Mouse (Mus musculus) intestine, postnatal 0 days (tissue): ENCODE measurements around the gene Fkbp8. TPM values are rescaled to one million over a fixed set of nuclear protein-coding genes. Genes with fewer than 3 reads are reported as not detected.

Experiments
- ATAC-seq: fragments of 200-750 bp; cut with Nextera tagmentation; 2 replicates; pipeline ENCODE4 v1.8.0; 2017; ENCODE audit warnings: mild to moderate bottlenecking, moderate TSS enrichment, moderate library complexity
- H3K27ac ChIP-seq: fragments of 300-500 bp; sonication (generic); 2 replicates; pipeline ENCODE4 v1.5.1; 2014; ENCODE audit warnings: mild to moderate bottlenecking, low read depth, low read length, moderate library complexity
- H3K27me3 ChIP-seq: fragments of 300-500 bp; sonication (generic); replicated peaks from 2 replicates; pipeline ENCODE4 v1.6.1; 2014; ENCODE audit warnings: low read length, mixed read lengths; ENCODE audit not compliant: control insufficient read depth, insufficient read depth
- H3K36me3 ChIP-seq: fragments of 300-500 bp; sonication (generic); 2 replicates; pipeline ENCODE4 v1.6.1; 2014; ENCODE audit warnings: mild to moderate bottlenecking, moderate library complexity; ENCODE audit not compliant: control insufficient read depth, insufficient read depth
- H3K4me1 ChIP-seq: fragments of 300-500 bp; sonication (generic); replicated peaks from 2 replicates; pipeline ENCODE4 v1.6.1; 2014; ENCODE audit warnings: antibody characterized with exemption, low read length, mixed read lengths; ENCODE audit not compliant: control insufficient read depth, insufficient read depth
- H3K4me2 ChIP-seq: fragments of 300-500 bp; sonication (generic); replicated peaks from 2 replicates; pipeline ENCODE4 v1.6.1; 2014; ENCODE audit warnings: low read depth, mild to moderate bottlenecking, moderate library complexity
- H3K4me3 ChIP-seq: fragments of 300-500 bp; sonication (generic); 2 replicates; pipeline ENCODE4 v1.5.1; 2014; ENCODE audit warnings: low read depth, low read length
- H3K9ac ChIP-seq: fragments of 300-500 bp; sonication (generic); 2 replicates; pipeline ENCODE4 v1.6.1; 2014; ENCODE audit warnings: mild to moderate bottlenecking, low read depth, low read length
- H3K9me3 ChIP-seq: fragments of 300-500 bp; sonication (generic); 2 replicates; pipeline ENCODE4 v1.6.1; 2016; ENCODE audit warnings: mixed run types; ENCODE audit not compliant: control insufficient read depth
- CTCF ChIP-seq: sonication (generic); IDR thresholded peaks from 2 replicates; pipeline ENCODE4 v1.5.1; 2016; ENCODE audit warnings: low read depth, mild to moderate bottlenecking, control low read depth, antibody characterized with exemption, moderate library complexity
- WGBS: fragments of 180-500 bp; shearing (Covaris S2); extraction: QIAGEN DNeasy Blood & Tissue Kit; methylation state at CpG from one replicate; pipeline ENCODE4 v1.1.7; 2014; 5-methylcytosine and 5-hydroxymethylcytosine counted together
- polyA plus RNA-seq: library from polyadenylated mRNA; unstranded; fragments of >200 nt; fragmentation: Nextera tagmentation; extraction: Ambion mirVana; gene quantifications from 2 replicates; pipeline ENCODE4 v1.2.1, GENCODE M21; 2015

The Fkbp8 gene
- polyA plus RNA-seq, 1 experiment from 2014 or later, result 203 TPM

GRCm38 (mm10) chr8:70570990-70571389 is 43.5 kb downstream of the Fkbp8 start:
- peak; percentile 9; the same call in 1 of the 2 replicates for ATAC-seq
- no peak for TF ChIP-seq CTCF
- 87% methylated on average over 6 of the region's 6 CpGs for WGBS

DNA sequence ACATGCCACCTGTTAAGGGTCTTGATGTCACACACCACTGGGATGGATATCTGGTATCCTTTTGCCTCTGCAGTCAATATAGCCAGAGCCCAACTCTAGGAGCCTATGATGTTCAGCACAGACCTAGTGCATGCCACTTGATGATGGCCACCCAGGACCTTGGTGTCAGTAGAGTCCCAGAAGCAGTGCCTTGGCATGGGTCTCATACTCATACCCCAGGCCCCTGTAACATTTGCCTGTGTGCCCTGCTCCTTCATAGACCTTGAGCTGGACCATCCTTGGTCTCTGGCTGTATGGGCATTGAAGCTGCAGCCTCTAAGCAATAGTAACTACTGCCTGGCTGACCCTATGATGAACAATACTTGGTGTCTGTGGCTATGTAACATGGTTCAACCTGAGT is 46.8 kb downstream of the Fkbp8 start:
- H3K27ac ChIP-seq, result no peak overlapping the region
- no peak overlapping the region for H3K4me3 ChIP-seq
- TF ChIP-seq CTCF, result no peak
- H3K36me3 ChIP-seq, result peaks cover 33% of the 10 kb centered on the region
- no peaks in the 10 kb centered on the region for H3K9me3 ChIP-seq
- no peaks in the 10 kb centered on the region; the same call in 1 of the 2 replicates for H3K4me1 ChIP-seq
- no peaks in the 10 kb centered on the region for H3K27me3 ChIP-seq
- H3K9ac ChIP-seq, result no peak overlapping the region
- no peak for ATAC-seq
- no peak overlapping the region for H3K4me2 ChIP-seq

More at GRCm38 (mm10) chr8:70570990-70571389, 43.5 kb downstream of the Fkbp8 start:
- Histone ChIP-seq H3K9me3 (no peaks in the 10 kb centered on the region), H3K27ac (no peak overlapping the region), H3K4me3 (no peak overlapping the region), H3K36me3 (peaks cover 19% of the 10 kb centered on the region; the same call in 1 of the 2 replicates), H3K4me2 (no peak overlapping the region), H3K9ac (no peak overlapping the region), H3K27me3 (no peaks in the 10 kb centered on the region), H3K4me1 (no peaks in the 10 kb centered on the region; the same call in 1 of the 2 replicates)

DNA sequence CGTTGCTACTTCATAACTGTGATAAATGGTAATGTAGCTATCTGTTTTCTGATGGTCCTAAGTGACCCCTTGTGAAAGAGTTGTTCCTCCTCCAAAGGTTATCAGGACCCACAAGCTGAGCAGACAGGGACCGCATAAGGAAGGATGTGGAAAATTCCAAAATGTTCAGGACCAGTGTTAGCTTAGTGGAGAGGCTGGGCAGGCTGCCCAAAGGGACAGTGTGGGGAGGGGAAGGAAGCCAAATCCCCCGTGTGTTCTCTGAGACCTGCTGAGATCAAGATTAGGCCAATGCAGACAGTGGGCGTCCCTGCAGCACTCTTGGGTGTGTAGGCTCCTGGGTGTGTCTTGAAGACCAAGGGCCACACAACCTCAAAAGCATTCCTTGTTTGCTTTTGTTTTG is 47.4 kb downstream of the Fkbp8 start:
- peaks cover 35% of the 10 kb centered on the region for H3K36me3 ChIP-seq
- H3K27me3 ChIP-seq, result no peaks in the 10 kb centered on the region
- no peak overlapping the region for H3K4me3 ChIP-seq
- no peak overlapping the region for H3K27ac ChIP-seq
- no peak overlapping the region for H3K4me2 ChIP-seq
- H3K9ac ChIP-seq, result no peak overlapping the region
- no peak for TF ChIP-seq CTCF
- H3K9me3 ChIP-seq, result no peaks in the 10 kb centered on the region
- 56% methylated on average over 4 of the region's 4 CpGs for WGBS
- ATAC-seq, result no peak
- no peaks in the 10 kb centered on the region; the same call in 1 of the 2 replicates for H3K4me1 ChIP-seq

DNA sequence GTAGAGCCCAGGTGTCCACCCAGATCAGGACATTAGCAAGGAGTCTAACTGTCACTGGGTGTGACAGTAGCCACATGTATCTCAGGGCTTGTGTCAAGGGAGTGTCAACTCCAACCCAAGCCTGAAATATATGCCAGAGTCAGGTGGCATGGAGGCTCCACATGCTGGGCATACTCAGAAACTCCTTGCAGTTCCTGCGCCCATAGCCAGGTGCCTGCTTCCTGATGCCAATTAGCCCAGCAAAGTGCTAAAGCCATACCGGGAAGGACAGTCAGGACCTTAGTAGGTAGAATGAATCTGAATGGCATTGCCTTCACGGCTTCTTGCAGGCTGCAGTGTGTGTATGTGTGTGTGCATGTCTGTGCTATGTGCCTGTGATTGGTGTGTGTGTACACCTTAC is 49.7 kb downstream of the Fkbp8 start:
- 98% methylated on average over 3 of the region's 3 CpGs for WGBS

GRCm38 (mm10) chr8:70583476-70584387 is 56.2 kb downstream of the Fkbp8 start:
- Histone ChIP-seq H3K4me2 (no peak overlapping the region), H3K9me3 (no peaks in the 10 kb centered on the region), H3K9ac (no peak overlapping the region), H3K27ac (no peak overlapping the region), H3K27me3 (no peaks in the 10 kb centered on the region), H3K36me3 (peaks cover 81% of the 10 kb centered on the region), H3K4me1 (no peaks in the 10 kb centered on the region), H3K4me3 (no peak overlapping the region)
- TF ChIP-seq CTCF, result no peak
- no peak for ATAC-seq
- 90% methylated on average over 18 of the region's 18 CpGs for WGBS

More for the DNA sequence above, 49.7 kb downstream of the Fkbp8 start:
- Histone ChIP-seq H3K4me2 (no peak overlapping the region), H3K4me3 (no peak overlapping the region), H3K9ac (no peak overlapping the region), H3K9me3 (no peaks in the 10 kb centered on the region), H3K36me3 (peaks cover 58% of the 10 kb centered on the region), H3K4me1 (no peaks in the 10 kb centered on the region; the same call in 1 of the 2 replicates), H3K27me3 (no peaks in the 10 kb centered on the region), H3K27ac (no peak overlapping the region)
- no peak for ATAC-seq
- TF ChIP-seq CTCF, result no peak

GRCm38 (mm10) chr8:70584606-70585257 is 57.2 kb downstream of the Fkbp8 start:
- Histone ChIP-seq H3K4me1 (no peaks in the 10 kb centered on the region), H3K4me2 (no peak overlapping the region), H3K36me3 (peaks cover 84% of the 10 kb centered on the region), H3K27ac (no peak overlapping the region; the same call in 1 of the 2 replicates), H3K9ac (no peak overlapping the region), H3K9me3 (no peaks in the 10 kb centered on the region), H3K4me3 (no peak overlapping the region), H3K27me3 (no peaks in the 10 kb centered on the region)
- TF ChIP-seq CTCF, result no peak
- WGBS, result 91% methylated on average over 9 of the region's 9 CpGs
- ATAC-seq, result no peak

Other genes starting within 250 kb of the Fkbp8 start
- 18.5 and 18.7 TPM in 2 replicates for gene Homer3, start 244.9 kb upstream of the Fkbp8 start, polyA plus RNA-seq
- gene Ddx49, start 225.2 kb upstream of the Fkbp8 start, polyA plus RNA-seq, result 32.9 and 34.5 TPM in 2 replicates
- 338 and 383 TPM in 2 replicates for gene Cope, start 225.2 kb upstream of the Fkbp8 start, polyA plus RNA-seq
- 1.3 and 1.7 TPM in 2 replicates for gene Cers1, start 211.9 kb upstream of the Fkbp8 start, polyA plus RNA-seq
- gene Gdf1, start 197.9 kb upstream of the Fkbp8 start, polyA plus RNA-seq, result 0.38 TPM in 1 of 2 replicates, not detected in the other
- gene Upf1, start 174.4 kb upstream of the Fkbp8 start, polyA plus RNA-seq, result 9.7 and 10.1 TPM in 2 replicates
- gene Comp, start 154.2 kb upstream of the Fkbp8 start, polyA plus RNA-seq, result 0.25 and 0.41 TPM in 2 replicates
- 8.1 and 9.2 TPM in 2 replicates for gene Crtc1, start 88.1 kb upstream of the Fkbp8 start, polyA plus RNA-seq
- 9.3 and 10.5 TPM in 2 replicates for gene Klhl26, start 50.8 kb upstream of the Fkbp8 start, polyA plus RNA-seq
- gene Tmem59l, start 40.4 kb upstream of the Fkbp8 start, polyA plus RNA-seq, result 2.3 and 2.4 TPM in 2 replicates
- 0.61 and 0.81 TPM in 2 replicates for gene Crlf1, start 34.6 kb upstream of the Fkbp8 start, polyA plus RNA-seq
- 145 and 148 TPM in 2 replicates for gene Rex1bd, start 21.0 kb upstream of the Fkbp8 start, polyA plus RNA-seq
- 805 and 863 TPM in 2 replicates for gene Uba52, start 16.9 kb upstream of the Fkbp8 start, polyA plus RNA-seq
- gene Kxd1, start 232 bp downstream of the Fkbp8 start, polyA plus RNA-seq, result 46.4 and 52.1 TPM in 2 replicates
- gene Ell, start 11.7 kb downstream of the Fkbp8 start, polyA plus RNA-seq, result 11.8 and 13.0 TPM in 2 replicates
- 19.4 and 21.0 TPM in 2 replicates for gene Isyna1, start 66.6 kb downstream of the Fkbp8 start, polyA plus RNA-seq
- 63.2 and 65.3 TPM in 2 replicates for gene Ssbp4, start 81.1 kb downstream of the Fkbp8 start, polyA plus RNA-seq
- 2.1 and 2.2 TPM in 2 replicates for gene Lrrc25, start 88.4 kb downstream of the Fkbp8 start, polyA plus RNA-seq
- 1.7 and 1.9 TPM in 2 replicates for gene Gdf15, start 104.7 kb downstream of the Fkbp8 start, polyA plus RNA-seq
- 79.0 and 92.1 TPM in 2 replicates for gene Pgpep1, start 132.7 kb downstream of the Fkbp8 start, polyA plus RNA-seq
- 181 and 182 TPM in 2 replicates for gene Lsm4, start 145.5 kb downstream of the Fkbp8 start, polyA plus RNA-seq
- 114 and 121 TPM in 2 replicates for gene Jund, start 171.2 kb downstream of the Fkbp8 start, polyA plus RNA-seq
- gene Iqcn, start 175.7 kb downstream of the Fkbp8 start, polyA plus RNA-seq, result not detected in 2 replicates
- gene Gm3336, start 190.8 kb downstream of the Fkbp8 start, polyA plus RNA-seq, result 2.8 TPM in 2 replicates
- 0.21 and 0.31 TPM in 2 replicates for gene Pde4c, start 196.0 kb downstream of the Fkbp8 start, polyA plus RNA-seq
- 18.8 and 19.5 TPM in 2 replicates for gene Rab3a, start 227.0 kb downstream of the Fkbp8 start, polyA plus RNA-seq
- 76.3 and 80.6 TPM in 2 replicates for gene Mpv17l2, start 233.2 kb downstream of the Fkbp8 start, polyA plus RNA-seq
- gene Pik3r2, start 249.0 kb downstream of the Fkbp8 start, polyA plus RNA-seq, result 37.4 and 41.0 TPM in 2 replicates